Mouse (Mus musculus) bone marrow, adult 2 months (tissue): Measurements from ENCODE around the gene Klrb1. TPM values are rescaled to one million over a fixed set of nuclear protein-coding genes. Genes with fewer than 3 reads are reported as not detected.
"Not testable (repeated sequence)": the region's sequence is repeated elsewhere in the genome, so short reads cannot be mapped to it uniquely, and the experiment has no call there.

Source experiments
- H3K27ac ChIP-seq: fragments of 200-500 bp; 2 replicates; pipeline ENCODE4 v1.5.1; 2012; ENCODE audit warnings: low read depth, mild to moderate bottlenecking, control low read depth, inconsistent platforms, low read length; ENCODE audit not compliant: control insufficient read depth, poor library complexity, insufficient read depth
- H3K4me1 ChIP-seq: fragments of 200-500 bp; 2 replicates; pipeline ENCODE4 v1.6.1; 2011; ENCODE audit warnings: low read length; ENCODE audit not compliant: control insufficient read depth, insufficient read depth
- H3K4me3 ChIP-seq: fragments of 200-500 bp; replicated peaks from 2 replicates; pipeline ENCODE3; 2011; ENCODE audit warnings: mild to moderate bottlenecking, low read depth, low read length, control low read depth; ENCODE audit not compliant: control insufficient read depth
- CTCF ChIP-seq: fragments of 200-500 bp; IDR thresholded peaks from 2 replicates; pipeline ENCODE4 v1.5.1; 2011; ENCODE audit warnings: low read length, control low read depth; ENCODE audit not compliant: control insufficient read depth, insufficient read depth
- POLR2A ChIP-seq: fragments of 200-500 bp; IDR thresholded peaks from 2 replicates; pipeline ENCODE4 v1.6.1; 2011; ENCODE audit warnings: low read depth, mild to moderate bottlenecking, control low read depth, low read length, borderline replicate concordance; ENCODE audit not compliant: control insufficient read depth
- WGBS: fragments of 180-500 bp; shearing (Covaris S2); methylation state at CpG from one replicate; pipeline ENCODE4 v1.1.7; 2018; 5-methylcytosine and 5-hydroxymethylcytosine counted together
- polyA plus RNA-seq: library from polyadenylated mRNA; stranded (reverse); fragments of >200 nt; gene quantifications from 2 replicates; pipeline ENCODE4 v1.2.4, GENCODE M21; 2011; ENCODE audit warnings: low replicate concordance; ENCODE audit not compliant: missing spikeins, insufficient read depth, insufficient read length

The Klrb1 gene
- polyA plus RNA-seq: 1.3 TPM in 1 of 2 replicates, not detected in the other

DNA sequence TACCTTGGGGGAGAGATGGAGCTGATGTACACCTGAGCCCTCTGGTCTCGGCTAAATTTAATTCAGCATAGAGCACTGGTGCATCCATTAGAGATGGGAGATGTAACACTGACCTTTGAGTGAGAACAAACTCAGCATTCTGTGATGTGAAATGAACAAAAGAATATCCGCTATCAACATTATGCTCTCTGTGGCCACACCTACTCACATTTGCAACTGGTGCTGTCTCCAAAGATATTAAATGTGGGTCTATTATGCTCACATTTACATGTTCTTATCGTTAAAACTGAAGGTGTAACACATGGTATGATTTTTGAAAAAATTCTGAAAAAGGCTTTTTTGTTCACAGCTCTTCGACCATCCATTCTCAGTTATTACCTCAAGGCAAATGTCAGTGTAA lies at the start of gene Klrb1:
Gene Klrb1 (minus strand): TSS at position 101 of the 400 bp plus-strand sequence.
- WGBS: 72% methylated on average over 4 of the region's 4 CpGs
- TF ChIP-seq CTCF: no peak
- TF ChIP-seq POLR2A: no peak
- Histone ChIP-seq H3K4me1 (no peaks in the 10 kb centered on the region), H3K27ac (no peak within 1 kb of the TSS), H3K4me3 (no peak within 1 kb of the TSS)

- 81% methylated on average over 10 of the region's 10 CpGs for WGBS
- TF ChIP-seq POLR2A (no peak), CTCF (no peak)
- Histone ChIP-seq H3K4me1 (no peaks in the 10 kb centered on the region), H3K4me3 (no peak overlapping the region), H3K27ac (peak overlapping the region; percentile 78)
These were observed 46.8 kb upstream of the Klrb1 start for GRCm38 (mm10) chr6:128769481-128770253.

GRCm38 (mm10) chr6:128768047-128768446 lies 45.2 kb upstream of the Klrb1 start:
- TF ChIP-seq CTCF (no peak), POLR2A (no peak)
- Histone ChIP-seq H3K4me3 (no peak overlapping the region), H3K27ac (no peak overlapping the region), H3K4me1 (peaks cover 1% of the 10 kb centered on the region; the same call in 1 of the 2 replicates)
- WGBS: 72% methylated on average over 4 of the region's 4 CpGs

- WGBS: 66% methylated on average over 6 of the region's 6 CpGs
- not testable (repeated sequence) for H3K27ac ChIP-seq, H3K4me1 ChIP-seq, H3K4me3 ChIP-seq
- peak; percentile 61 for TF ChIP-seq CTCF
These were observed 43.8 kb upstream of the Klrb1 start for GRCm38 (mm10) chr6:128766486-128767254.

DNA sequence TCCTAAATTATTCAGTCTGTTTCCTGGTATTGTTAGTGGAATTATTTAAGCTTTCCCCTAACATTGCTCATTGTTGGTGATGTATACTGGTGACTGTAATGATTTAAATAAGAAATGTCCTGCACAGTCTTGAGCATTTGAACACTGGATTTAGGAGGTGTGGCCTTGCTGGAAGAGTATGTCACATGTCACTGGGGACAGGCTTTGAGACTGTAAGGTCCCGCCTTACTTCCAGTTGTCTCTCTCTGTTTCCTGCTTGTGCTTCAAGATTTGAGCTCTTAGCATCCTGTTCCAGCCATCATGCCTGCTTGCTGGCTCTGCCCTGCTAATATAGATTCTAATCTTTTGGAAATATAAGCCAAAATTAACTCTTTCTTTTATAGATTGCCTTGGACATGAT lies 42.4 kb upstream of the Klrb1 start:
- H3K27ac ChIP-seq: no peak overlapping the region
- H3K4me1 ChIP-seq: peaks cover 1% of the 10 kb centered on the region; the same call in 1 of the 2 replicates
- no peak for TF ChIP-seq POLR2A
- no peak for TF ChIP-seq CTCF
- 48% methylated on average over 1 of the region's 1 CpGs for WGBS
- H3K4me3 ChIP-seq: no peak overlapping the region

DNA sequence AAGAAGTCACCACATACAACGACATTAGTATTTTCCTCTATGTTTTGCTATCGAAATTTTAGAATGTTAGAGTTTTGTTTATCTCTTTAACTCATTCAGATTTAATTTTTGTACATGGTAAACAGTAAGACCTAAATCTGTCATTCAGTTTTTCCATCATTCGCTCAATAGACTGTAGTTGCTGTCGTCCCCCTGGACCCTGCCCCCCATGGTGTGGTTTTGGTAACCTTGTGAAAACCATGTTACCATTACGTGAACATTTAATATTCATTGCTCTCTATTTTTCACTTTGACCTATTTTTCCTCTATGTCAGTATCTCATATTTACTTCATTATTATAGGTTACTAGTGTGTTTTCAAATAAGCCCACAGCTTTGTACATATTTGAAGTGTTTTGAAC lies 41.7 kb upstream of the Klrb1 start:
- TF ChIP-seq CTCF (no peak), POLR2A (no peak)
- 6% methylated on average over 5 of the region's 5 CpGs for WGBS
- Histone ChIP-seq H3K4me1 (peaks cover 1% of the 10 kb centered on the region; the same call in 1 of the 2 replicates), H3K4me3 (peak overlapping the region; percentile 35), H3K27ac (no peak overlapping the region)

GRCm38 (mm10) chr6:128763736-128764523 lies 41.1 kb upstream of the Klrb1 start:
- H3K4me1 ChIP-seq: peaks cover 1% of the 10 kb centered on the region; the same call in 1 of the 2 replicates
- peak overlapping the region; percentile 72 for H3K4me3 ChIP-seq
- WGBS: 3% methylated on average over 30 of the region's 30 CpGs
- peak overlapping the region; percentile 18; the same call in 1 of the 2 replicates for H3K27ac ChIP-seq
- TF ChIP-seq POLR2A (no peak), CTCF (0 out of 2 replicates have a peak, but pooled peaks have one; percentile 9)

GRCm38 (mm10) chr6:128762892-128763670 lies 40.2 kb upstream of the Klrb1 start:
- H3K4me3 ChIP-seq, H3K27ac ChIP-seq, H3K4me1 ChIP-seq: not testable (repeated sequence)
- WGBS: 77% methylated on average over 10 of the region's 10 CpGs
